ENCODE assay signal across 13 mouse cellular contexts in the genomic region with DNA sequence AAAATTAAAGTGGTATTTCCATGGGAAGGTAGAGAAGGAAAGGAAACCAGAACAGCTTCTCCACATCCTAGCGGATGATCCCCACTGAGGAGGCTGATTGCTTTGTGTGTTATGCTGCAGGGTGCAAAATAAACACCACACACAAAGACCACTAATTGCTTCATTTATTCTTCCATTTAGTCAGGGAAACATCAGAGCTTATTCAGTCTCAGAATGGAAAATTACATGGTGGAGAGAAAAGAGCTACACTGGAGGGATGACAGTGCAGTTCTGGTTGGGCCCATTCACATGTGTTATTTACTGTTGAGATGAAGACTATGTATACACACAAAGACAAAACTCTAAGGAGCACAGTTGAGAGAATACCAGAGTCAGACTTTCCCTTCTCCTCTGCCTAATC. TPM values are rescaled to one million over a fixed set of nuclear protein-coding genes. Genes with fewer than 3 reads are reported as not detected.
"Had no signal": no experiment of that assay in that cellular context is flagged by ENCODE, and none has a peak within 500 bp of the region (broad histone marks: within the 10 kb centered on the region; RNA-seq: fewer than 3 reads in every experiment).

No protein-coding gene starts in this region.

- H3K27ac ChIP-seq: kidney, embryonic 15.5 days; limb, embryonic 13.5 days; liver, embryonic 14.5 days; midbrain, embryonic 13.5 days; stomach, postnatal 0 days had no signal

- H3K9ac ChIP-seq: kidney, embryonic 15.5 days; limb, embryonic 13.5 days; liver, embryonic 14.5 days; midbrain, embryonic 13.5 days had no signal

- H3K4me2 ChIP-seq: kidney, embryonic 15.5 days; limb, embryonic 13.5 days; midbrain, embryonic 13.5 days had no signal

- ATAC-seq: midbrain, embryonic 13.5 days had no signal

- H3K4me1 ChIP-seq: midbrain, embryonic 13.5 days had no signal

- H3K36me3 ChIP-seq: kidney, embryonic 15.5 days; limb, embryonic 13.5 days had no signal

- DNase-seq: kidney, postnatal 14 days; layer of hippocampus, postnatal 36 days; left cerebral cortex, postnatal 4 days; lung, adult 18-20 months; thymus, postnatal 14 days had no signal

- H3K27me3 ChIP-seq: kidney, embryonic 15.5 days; limb, embryonic 13.5 days; midbrain, embryonic 13.5 days had no signal

- H3K4me3 ChIP-seq: kidney, embryonic 15.5 days; limb, embryonic 13.5 days; midbrain, embryonic 13.5 days had no signal

- H3K9me3 ChIP-seq: kidney, embryonic 15.5 days; limb, embryonic 13.5 days; midbrain, embryonic 13.5 days had no signal

RNA-seq across cellular contexts. Expression of gene Nrsn1, which starts 18.4 kb away (rescaled TPM):
- total RNA-seq: liver, adult 2 months; megakaryocyte progenitor cell, adult 5-6 weeks; neutrophil, adult 5-6 weeks had no signal
- polyA plus RNA-seq: liver, adult 2 months had no signal
